Mouse (Mus musculus) lung, postnatal 36 days (tissue): Measurements from ENCODE around the gene Mapk10.

Source experiments
- DNase-seq: peaks from one replicate; pipeline ENCODE4 v3.0.0; 2022; ENCODE audit warnings: mixed read lengths

Mapk10 gene

GRCm38 (mm10) chr5:103164022-103164421 is 47.1 kb downstream of the Mapk10 start:
- no peak for DNase-seq

- DNase-seq = no peak
Measured at GRCm38 (mm10) chr5:103161574-103161973, 49.6 kb downstream of the Mapk10 start.

- DNase-seq = peak; percentile 25
Measured at GRCm38 (mm10) chr5:103161196-103161540, 50.0 kb downstream of the Mapk10 start.

GRCm38 (mm10) chr5:103160314-103161195 is 50.6 kb downstream of the Mapk10 start:
- DNase-seq = no peak

- no peak for DNase-seq
Measured at GRCm38 (mm10) chr5:103140935-103141334, 70.2 kb downstream of the Mapk10 start.

DNA sequence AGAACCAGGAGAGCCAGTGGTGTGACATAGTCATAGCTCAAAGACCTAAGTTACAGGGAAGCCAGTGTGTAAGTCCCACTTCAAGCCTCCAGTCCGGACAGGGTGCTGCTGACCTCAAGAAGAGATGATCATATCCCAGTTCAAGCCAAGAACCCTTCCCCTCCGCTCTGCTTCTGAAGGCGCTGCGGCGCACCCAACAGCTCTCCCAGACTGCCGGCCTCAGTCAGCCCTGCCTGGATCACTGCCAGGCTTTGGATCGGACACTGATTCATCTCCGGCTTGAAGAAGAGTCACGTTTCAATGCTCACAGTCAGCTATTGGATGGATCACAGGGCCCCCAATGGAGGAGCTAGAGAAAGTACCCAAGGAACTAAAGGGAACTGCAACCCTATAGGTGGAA is 76.3 kb downstream of the Mapk10 start:
- no peak for DNase-seq

DNA sequence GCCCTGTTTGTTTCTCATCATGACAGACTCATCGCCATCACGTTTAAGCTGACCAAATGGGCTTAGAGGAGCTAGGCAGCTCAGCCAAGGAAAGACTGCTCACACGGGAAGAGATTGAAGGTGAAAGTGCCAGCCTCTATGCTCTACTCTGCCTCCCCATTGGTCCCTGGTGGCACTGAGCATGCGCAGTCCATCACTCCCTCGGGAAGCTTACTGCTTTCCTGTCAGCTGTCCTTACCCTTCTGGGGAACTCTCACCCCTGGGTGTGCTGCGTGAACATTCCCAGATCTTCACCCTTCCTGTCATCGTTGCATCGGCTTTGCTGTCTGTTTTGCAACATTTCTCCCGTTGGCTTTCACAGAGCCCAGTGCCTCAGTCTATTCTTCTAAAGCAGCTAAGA is 77.5 kb downstream of the Mapk10 start:
- DNase-seq = no peak

DNA sequence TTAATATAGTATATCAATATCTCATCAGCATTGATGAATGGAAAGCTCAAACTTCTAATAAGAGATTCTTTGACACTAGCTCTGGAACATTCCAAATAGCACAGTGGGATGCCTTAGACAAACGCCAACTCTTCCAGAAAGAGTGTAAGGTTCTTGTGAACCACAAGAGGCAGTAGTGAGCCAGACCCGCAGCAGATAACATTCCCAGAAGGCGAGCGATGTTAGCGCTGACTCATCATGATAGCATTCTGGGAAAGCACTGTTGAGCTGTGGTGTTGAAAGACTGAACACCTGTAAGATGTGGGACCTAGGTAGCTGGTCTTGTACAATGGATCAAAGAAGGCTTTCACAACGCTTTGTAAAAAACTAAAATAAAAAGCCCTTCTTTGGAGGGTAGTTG is 78.3 kb downstream of the Mapk10 start:
- peak; percentile 9 for DNase-seq

- DNase-seq = no peak
Measured at GRCm38 (mm10) chr5:103119618-103120017, 91.5 kb downstream of the Mapk10 start.

DNA sequence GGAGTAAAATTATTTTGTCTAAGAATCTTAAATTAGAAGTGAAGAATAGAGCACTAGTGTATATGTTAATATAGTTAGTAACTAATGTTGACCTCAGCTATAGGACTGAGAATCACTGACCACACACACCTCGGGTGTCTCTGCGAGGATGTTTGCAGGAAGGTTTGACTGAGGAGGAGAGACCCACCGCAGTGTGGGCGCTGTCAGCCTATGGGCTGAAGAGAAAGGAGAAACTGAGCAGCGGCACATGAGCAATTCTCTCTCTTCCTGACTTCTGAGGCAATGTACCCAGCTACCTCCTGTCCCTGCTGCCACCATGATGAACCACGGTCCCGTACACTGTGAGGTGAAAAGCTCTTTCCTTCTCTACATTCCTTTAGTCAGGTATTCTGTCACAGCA is 95.6 kb downstream of the Mapk10 start:
- DNase-seq = no peak

GRCm38 (mm10) chr5:103112471-103112870 is 98.7 kb downstream of the Mapk10 start:
- no peak for DNase-seq

DNA sequence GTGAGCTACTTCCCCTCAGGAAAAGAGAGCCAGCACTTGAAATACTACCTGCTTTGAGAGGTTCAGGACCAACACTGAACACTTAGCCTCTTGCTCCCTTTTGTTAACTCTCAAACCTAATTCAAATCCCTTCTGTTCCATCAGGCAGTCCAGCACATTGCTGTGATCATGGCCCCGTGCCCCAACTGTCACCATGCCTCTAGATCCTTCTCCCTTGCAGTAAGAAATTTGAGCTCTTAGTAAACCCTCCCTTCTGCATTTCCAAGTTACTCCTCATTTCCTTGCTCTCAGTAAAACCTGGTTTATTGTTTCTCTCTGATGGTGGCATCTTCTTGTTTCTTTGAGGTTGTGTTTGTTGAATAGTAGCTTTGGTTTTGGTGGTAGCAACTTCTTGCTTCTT is 101.7 kb downstream of the Mapk10 start:
- DNase-seq = no peak

GRCm38 (mm10) chr5:103105441-103106414 is 105.4 kb downstream of the Mapk10 start:
- no peak for DNase-seq

DNA sequence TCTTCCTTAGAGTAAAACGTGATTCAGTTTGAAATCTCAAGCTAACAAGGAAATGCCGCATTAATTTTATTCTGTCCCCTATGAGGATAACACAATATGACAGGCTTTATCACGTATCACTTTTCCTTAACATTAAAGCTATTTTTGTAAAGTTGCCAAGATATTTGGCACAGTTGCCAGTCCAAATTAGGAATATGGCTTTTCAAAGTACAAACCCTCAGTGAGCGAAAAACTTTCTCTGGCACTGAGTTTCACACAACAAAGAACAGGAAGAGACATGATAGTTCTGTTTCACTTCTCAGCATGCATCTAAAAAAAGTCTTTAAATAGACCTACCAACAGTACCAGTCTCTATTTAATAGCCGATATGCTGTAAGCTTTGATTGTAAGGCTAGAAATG is 107.1 kb downstream of the Mapk10 start:
- DNase-seq = no peak

DNA sequence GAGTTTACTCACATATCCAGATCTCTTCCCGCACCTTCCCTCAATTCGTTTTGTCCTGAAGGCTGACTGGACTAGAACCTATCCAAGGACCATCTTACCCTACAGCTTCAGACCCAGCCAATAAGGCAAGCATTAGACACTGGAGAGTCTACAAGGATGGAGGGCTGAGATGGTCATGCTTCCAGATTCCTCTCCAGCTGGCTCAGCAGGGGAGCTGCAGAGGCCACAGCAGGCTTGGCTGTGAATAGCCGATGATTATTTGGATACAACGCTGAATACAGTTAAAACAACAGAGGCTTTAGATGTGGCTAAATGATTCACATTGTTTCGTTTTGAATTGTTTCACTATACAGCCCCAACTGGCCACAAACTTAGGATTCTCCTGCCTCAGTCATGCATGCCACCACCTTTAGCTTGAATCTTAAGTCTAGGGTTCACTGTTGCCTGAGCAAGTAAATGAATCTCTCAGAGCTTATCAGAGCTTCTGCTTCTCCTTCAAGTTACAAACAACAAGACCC is 108.2 kb downstream of the Mapk10 start:
- no peak for DNase-seq

GRCm38 (mm10) chr5:103102176-103102575 is 109.0 kb downstream of the Mapk10 start:
- DNase-seq = no peak

GRCm38 (mm10) chr5:103094166-103094565 is 117.0 kb downstream of the Mapk10 start:
- DNase-seq = no peak

DNA sequence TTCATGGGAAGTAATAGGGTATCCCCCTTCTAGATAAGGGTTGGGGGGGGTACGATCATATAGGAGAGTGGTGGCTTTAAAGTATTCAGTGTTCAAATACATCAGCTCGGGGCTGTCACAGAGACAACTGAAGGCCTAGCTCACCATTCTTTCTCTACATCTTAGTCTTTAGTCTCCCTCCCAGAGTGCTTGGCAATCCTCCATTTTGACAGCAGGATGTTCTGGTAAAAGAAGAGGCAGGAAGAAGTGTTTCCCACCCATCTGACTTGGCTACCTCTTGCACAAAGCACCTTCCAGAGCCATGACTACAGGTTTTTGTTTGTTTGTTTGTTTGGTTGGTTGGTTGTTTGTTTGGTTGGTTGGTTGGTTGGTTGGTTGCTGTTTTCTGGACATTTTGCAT is 125.3 kb downstream of the Mapk10 start:
- no peak for DNase-seq

- DNase-seq = peak; percentile 15
Measured at GRCm38 (mm10) chr5:103075451-103075850, 135.7 kb downstream of the Mapk10 start.

GRCm38 (mm10) chr5:103072200-103072825 is 138.8 kb downstream of the Mapk10 start:
- no peak for DNase-seq

DNA sequence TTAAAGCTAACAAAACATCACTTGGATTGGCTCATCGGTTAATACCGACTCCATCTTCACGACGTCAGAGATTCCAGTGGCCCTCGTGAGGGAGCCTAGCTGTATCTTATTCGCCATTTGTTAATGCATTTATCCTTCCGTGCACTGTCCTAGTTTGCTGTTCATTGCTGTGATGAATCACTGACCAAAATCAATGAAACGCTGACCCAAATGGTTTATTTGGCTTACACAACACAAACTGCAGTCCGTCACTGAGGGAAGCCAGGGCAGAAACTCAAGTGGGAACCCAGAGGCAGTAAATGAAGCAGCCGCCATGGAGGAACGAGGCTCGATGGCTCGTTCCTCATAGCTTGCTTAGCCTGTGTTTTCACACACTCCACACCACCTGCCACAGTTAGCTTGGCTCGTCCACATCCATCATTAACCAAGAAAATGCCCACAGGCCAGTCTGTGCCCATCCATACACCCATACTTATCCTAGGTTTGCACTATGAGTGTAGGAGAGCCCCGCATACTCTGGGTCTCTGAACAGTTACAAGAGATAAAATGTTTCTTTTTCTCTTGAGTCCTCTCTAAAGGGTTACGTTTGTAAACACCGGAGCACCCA is 140.0 kb downstream of the Mapk10 start:
- no peak for DNase-seq

DNA sequence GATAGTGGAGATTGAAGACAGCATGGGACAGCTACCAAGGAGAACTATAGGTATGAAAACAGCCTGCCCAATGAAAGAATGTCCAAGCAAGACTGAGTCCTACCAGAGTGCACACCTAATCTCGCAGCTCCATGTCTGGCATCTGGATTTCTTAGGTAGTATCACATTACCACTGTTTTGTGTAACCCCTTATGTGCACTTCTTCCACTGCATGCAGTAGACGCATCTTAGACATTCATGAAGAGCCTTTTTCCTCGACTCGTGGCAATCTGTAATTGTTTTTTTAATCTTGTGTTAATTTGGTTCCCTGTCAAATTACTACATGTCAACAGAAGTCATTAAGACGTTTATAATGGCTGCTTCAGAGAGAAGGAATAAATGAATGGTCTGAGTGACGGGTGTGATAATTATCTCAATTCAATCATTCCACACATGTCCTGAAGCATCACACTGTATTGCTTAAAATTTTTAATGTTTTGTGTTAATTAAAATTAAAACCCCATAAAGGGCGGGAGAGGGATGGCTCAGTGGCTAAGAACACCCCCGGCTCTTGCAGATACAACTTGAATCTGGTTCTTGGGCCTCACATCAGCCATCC is 160.7 kb downstream of the Mapk10 start:
- DNase-seq = no peak
